Mouse (Mus musculus): Measurements from ENCODE around the gene Cd28.

- no peak for TF ChIP-seq POLR2A (IDR thresholded peaks at IDR 0.05; ENCODE audit: control insufficient read depth in 1 of 2, insufficient read depth in 1 of 2, low read depth in 1 of 2, low read length in 2 of 2, poor library complexity in 1 of 2)
- no peak for TF ChIP-seq ETS1 (IDR thresholded peaks at IDR 0.05; ENCODE audit: low read depth, low read length)
- no peak for TF ChIP-seq CTCF (IDR thresholded peaks at IDR 0.05 in 2 of 3, conservative IDR thresholded peaks at IDR 0.05 in 1 of 3; ENCODE audit: control insufficient read depth in 1 of 3, insufficient read depth in 1 of 3, low read depth in 2 of 3, low read length in 3 of 3, poor library complexity in 1 of 3, severe bottlenecking in 1 of 3)
Measured at GRCm38 (mm10) chr1:60715651-60716196, 876 bp upstream of the Cd28 start.
